Mouse (Mus musculus) erythroid progenitor cell, adult 5-6 weeks (primary cell): ENCODE measurements at regions not wholly inside any gene's neighbourhood (a gene's known extent, or its start where the extent isn't known, plus 50 kb on each side); places are given as distances from the start of the nearest gene placed in this dataset.

Experiments used
- ATAC-seq: replicated peaks from 2 replicates; pipeline ENCODE4 v1.8.0; 2016; ENCODE audit warnings: moderate number of reproducible peaks, mild to moderate bottlenecking, moderate TSS enrichment, inconsistent platforms; ENCODE audit not compliant: poor library complexity, low FRiP score, severe bottlenecking

- peak; percentile 67 for ATAC-seq
Observed at GRCm38 (mm10) chr14:46536002-46536762, 145.7 kb upstream of the Bmp4 start.

- no peak for ATAC-seq
Observed at GRCm38 (mm10) chr14:46532697-46533096, 142.2 kb upstream of the Bmp4 start.

DNA sequence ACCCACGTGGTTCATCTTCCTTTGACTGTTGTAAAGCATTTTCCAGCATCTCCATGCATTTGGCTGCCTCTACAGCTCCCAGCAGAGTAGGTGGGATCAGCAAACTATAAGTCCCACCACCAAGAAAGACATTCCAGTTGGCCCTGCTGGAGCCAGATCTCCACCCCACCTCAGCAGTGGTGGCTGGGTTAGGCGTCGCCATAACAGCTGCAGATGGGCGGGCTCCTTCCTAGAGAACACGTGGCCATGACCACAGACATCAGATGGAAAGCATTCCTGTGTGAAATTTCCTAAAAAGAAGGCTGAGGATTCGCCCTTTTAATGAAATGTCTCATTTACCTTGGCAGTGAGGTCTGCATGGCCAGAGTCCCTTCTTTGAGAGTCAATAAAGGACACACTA is 140.0 kb upstream of the Bmp4 start:
- peak; percentile 61; the same call in 1 of the 2 replicates for ATAC-seq

DNA sequence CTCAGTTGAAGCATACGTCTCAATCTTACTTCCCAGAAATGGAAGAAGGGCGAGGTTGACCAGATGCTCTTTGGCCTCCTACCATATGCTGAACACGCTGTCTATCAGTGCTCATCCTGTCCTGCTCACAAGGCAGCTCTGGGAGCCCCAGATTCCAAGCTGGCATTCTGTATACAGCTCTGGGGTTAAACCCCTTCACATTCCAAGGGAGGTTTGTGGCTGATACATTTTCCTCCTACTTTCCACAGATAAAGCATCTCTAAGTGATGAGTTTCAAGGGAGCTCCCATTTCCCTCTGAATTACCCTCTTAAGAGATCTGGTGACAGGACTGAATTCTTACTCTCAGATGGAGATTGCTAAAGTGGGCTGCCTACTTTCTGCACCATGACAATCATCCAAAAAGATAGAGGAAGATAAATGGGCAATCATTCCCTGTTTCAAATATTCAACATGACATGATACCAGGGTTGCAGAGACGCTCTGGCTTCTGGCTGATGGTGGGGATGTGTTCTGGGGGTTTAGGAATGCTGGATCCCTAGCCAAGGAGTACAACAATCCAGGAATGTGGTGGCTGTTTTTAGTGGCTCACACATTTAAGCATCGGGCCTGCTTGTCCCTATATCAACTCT is 138.7 kb upstream of the Bmp4 start:
- ATAC-seq: no peak

GRCm38 (mm10) chr14:46517258-46517657 is 126.8 kb upstream of the Bmp4 start:
- ATAC-seq: no peak

DNA sequence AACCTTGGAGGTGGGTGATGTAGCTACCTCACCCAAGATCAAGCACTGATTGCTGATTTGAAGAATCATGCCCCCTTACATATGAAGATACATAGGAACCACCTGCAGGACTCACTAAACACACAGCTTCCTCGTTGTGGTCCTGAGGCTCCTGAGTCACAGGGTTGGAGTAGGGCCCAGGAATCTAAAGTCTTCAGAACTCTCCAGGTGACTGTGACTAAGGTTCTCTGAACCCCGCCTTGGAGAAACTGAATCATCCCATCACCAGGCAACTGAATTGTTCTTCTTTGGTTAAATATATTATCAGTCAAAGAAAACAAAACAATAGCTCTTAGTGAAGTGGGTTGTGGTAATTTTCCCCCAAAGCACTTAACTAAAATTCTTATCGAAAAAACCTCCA is 125.8 kb upstream of the Bmp4 start:
- ATAC-seq: no peak

DNA sequence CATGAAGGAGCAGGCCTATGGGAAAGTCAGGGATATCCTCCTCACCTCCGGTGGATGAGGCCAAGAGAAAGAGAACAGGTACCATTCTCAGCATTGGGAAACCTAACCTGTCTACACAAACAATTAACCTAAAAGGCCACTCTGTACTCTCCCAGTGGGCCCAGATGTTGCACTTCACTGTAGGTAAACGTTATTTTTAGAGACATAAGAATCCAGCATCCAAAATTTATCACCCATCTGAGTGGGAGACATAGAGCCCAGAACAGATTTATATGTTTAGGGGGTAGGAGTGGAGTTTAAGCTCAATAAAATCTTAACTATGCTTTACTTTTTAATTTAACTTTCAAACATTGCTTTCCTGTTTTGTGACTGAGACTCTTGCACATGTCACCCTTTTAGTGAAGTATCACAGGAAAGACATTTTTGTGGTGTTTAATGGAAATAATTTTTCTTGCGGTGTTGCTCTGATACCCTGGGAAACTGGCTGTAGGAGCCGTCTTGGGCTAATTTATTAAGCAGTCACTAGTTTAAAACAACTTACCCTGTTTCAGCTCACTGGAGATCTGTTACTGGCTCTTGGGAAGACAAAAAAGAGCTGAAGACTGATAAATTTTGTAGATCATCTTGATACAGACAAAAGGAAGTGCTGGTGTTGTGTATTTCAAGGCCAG is 123.9 kb upstream of the Bmp4 start:
- no peak for ATAC-seq

GRCm38 (mm10) chr14:46512118-46512517 is 121.6 kb upstream of the Bmp4 start:
- ATAC-seq: no peak

GRCm38 (mm10) chr14:46508871-46509270 is 118.4 kb upstream of the Bmp4 start:
- ATAC-seq: no peak

- no peak for ATAC-seq
Observed at GRCm38 (mm10) chr14:46505266-46505665, 114.8 kb upstream of the Bmp4 start.

GRCm38 (mm10) chr14:46491601-46492000 is 101.1 kb upstream of the Bmp4 start:
- ATAC-seq: no peak

GRCm38 (mm10) chr14:46491182-46491581 is 100.7 kb upstream of the Bmp4 start:
- ATAC-seq: no peak

- no peak for ATAC-seq
Observed at GRCm38 (mm10) chr14:46487551-46487950, 97.1 kb upstream of the Bmp4 start.

DNA sequence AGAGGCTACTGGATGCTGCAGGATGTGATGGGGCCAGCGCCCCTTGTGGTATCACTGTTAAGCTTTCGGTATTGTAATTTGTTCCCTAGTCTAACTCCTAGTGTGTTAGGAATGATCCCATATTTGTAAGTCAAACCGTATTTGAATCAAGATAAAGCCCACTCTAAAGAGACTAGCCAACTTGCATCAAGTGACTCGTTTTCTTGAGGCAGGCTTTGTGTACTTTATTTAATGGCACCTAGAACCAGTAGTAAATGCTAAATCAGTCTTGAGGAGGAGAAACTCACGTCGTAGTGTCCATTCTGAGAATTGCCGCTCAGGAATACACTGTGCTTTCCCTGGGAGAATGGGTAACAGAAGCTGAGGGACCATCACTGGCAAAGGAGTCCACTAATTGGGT is 89.9 kb upstream of the Bmp4 start:
- ATAC-seq: no peak

DNA sequence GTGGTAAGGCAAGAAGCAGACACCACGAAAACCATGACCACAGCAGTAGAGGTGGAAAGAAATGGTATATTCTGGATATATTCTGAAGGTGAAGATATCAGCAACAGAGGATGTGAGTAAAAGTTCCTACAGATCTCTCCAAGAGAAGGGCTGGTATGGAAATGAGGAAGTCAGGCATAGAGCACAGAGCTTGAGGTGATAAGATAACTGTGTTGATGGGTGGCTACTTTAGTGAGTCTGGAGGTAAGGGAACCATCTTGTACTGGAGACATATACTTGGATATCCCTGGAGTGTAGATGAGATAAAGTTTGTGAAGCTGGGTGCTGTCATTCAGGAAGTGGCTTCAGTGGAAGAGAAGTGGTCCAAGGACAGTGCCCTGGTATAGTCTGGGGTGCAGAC is 85.5 kb upstream of the Bmp4 start:
- no peak for ATAC-seq

- ATAC-seq: no peak
Observed at GRCm38 (mm10) chr14:46462967-46463366, 72.5 kb upstream of the Bmp4 start.

GRCm38 (mm10) chr14:46461960-46462359 is 71.5 kb upstream of the Bmp4 start:
- ATAC-seq: no peak

DNA sequence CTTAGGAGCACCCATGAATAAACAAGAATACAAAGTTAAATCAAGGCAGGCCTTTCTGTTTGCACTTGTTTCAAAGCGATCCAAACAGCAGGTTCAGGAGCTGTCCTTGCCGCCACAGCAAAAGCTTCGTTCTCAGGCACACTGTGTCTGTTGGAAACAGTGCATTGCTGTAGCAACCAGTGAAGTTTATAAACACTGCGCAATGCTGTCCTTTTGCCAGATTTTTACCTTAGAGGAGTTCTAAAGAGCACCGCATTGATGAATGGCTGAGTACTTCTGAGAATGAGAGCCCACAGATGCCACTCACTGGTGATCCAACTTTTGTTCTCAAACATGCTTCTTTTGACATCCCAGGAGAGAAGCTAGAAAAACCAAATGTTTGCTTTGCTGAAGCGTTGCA is 64.0 kb upstream of the Bmp4 start:
- no peak for ATAC-seq

GRCm38 (mm10) chr14:46441696-46442095 is 51.2 kb upstream of the Bmp4 start:
- ATAC-seq: no peak
